Mouse (Mus musculus): Measurements from ENCODE around the gene Tulp2.

Gene Tulp2

GRCm38 (mm10) chr7:45481374-45481927 is at the start of gene Tulp2:
Gene Tulp2, plus strand, starts transcription at chr7:45481877.
- CTCF ChIA-PET = interaction anchor here (0.6 kb wide), 1 partner anchor 770 kb away, joined by 3 read pairs; no protein-coding TSS in a partner anchor

GRCm38 (mm10) chr7:45433835-45434202 is 47.9 kb upstream of the Tulp2 start:
- CTCF ChIA-PET = interaction anchor here (1.1 kb wide), 1 partner anchor 29 kb away, joined by 3 read pairs; no protein-coding TSS in a partner anchor

GRCm38 (mm10) chr7:45434203-45435015 is 47.3 kb upstream of the Tulp2 start, which contains the start of gene Gys1:
Gene Gys1, plus strand, starts transcription at chr7:45434844.
- CTCF ChIA-PET = interaction anchor here (1.1 kb wide), 1 partner anchor 29 kb away, joined by 3 read pairs; no protein-coding TSS in a partner anchor

- CTCF ChIA-PET = interaction anchor here (1.1 kb wide), 1 partner anchor 30 kb away, joined by 3 read pairs; no protein-coding TSS in a partner anchor
Measured at GRCm38 (mm10) chr7:45435038-45435437, 46.6 kb upstream of the Tulp2 start.

GRCm38 (mm10) chr7:45436444-45436843 is 45.2 kb upstream of the Tulp2 start:
- CTCF ChIA-PET = interaction anchor here (1.2 kb wide), 1 partner anchor 20 kb away, joined by 4 read pairs; no protein-coding TSS in a partner anchor

GRCm38 (mm10) chr7:45437046-45437445 is 44.6 kb upstream of the Tulp2 start:
- CTCF ChIA-PET = interaction anchor here (0.9 kb wide), 1 partner anchor 102 kb away, joined by 3 read pairs; no protein-coding TSS in a partner anchor

- CTCF ChIA-PET = interaction anchor here (0.9 kb wide), 1 partner anchor 102 kb away, joined by 3 read pairs; no protein-coding TSS in a partner anchor
Measured at GRCm38 (mm10) chr7:45437521-45438276, 44.0 kb upstream of the Tulp2 start, which contains the start of gene Ruvbl2. Gene Ruvbl2, minus strand, starts transcription at chr7:45438096.

GRCm38 (mm10) chr7:45443526-45444420 is 37.9 kb upstream of the Tulp2 start:
- CTCF ChIA-PET = no interaction called here

GRCm38 (mm10) chr7:45446589-45446988 is 35.1 kb upstream of the Tulp2 start:
- CTCF ChIA-PET = interaction anchor here (0.5 to 1.2 kb wide), 2 partner anchors 27 to 94 kb away, joined by 3 to 4 read pairs; no protein-coding TSS in a partner anchor

GRCm38 (mm10) chr7:45447325-45447990 is 34.2 kb upstream of the Tulp2 start:
- CTCF ChIA-PET = interaction anchor here (1.2 kb wide), 1 partner anchor 26 kb away, joined by 3 read pairs; no protein-coding TSS in a partner anchor

GRCm38 (mm10) chr7:45449974-45450373 is 31.7 kb upstream of the Tulp2 start:
- CTCF ChIA-PET = interaction anchor here (0.5 to 0.7 kb wide), 3 partner anchors 38 to 604 kb away, joined by 4 to 7 read pairs (median 6); no protein-coding TSS in a partner anchor

- CTCF ChIA-PET = no interaction called here
Measured at GRCm38 (mm10) chr7:45451344-45451982, 30.2 kb upstream of the Tulp2 start.

GRCm38 (mm10) chr7:45454971-45455370 is 26.7 kb upstream of the Tulp2 start:
- CTCF ChIA-PET = no interaction called here

- CTCF ChIA-PET = interaction anchor here (1.2 kb wide), 1 partner anchor 20 kb away, joined by 4 read pairs; no protein-coding TSS in a partner anchor
Measured at GRCm38 (mm10) chr7:45455932-45456696, 25.6 kb upstream of the Tulp2 start.

- CTCF ChIA-PET = interaction anchor here (0.6 to 1.2 kb wide), 2 partner anchors 21 to 52 kb away, joined by 3 to 4 read pairs; partner anchors contain the start of gene Kcna7
Measured at GRCm38 (mm10) chr7:45456721-45457203, 24.9 kb upstream of the Tulp2 start.

GRCm38 (mm10) chr7:45457204-45458060 is 24.2 kb upstream of the Tulp2 start:
- CTCF ChIA-PET = interaction anchor here (0.6 to 1.2 kb wide), 3 partner anchors 21 to 349 kb away, joined by 3 to 5 read pairs (median 4); partner anchors contain the start of gene Kcna7

Measured in spleen, embryonic (tissue).